Mouse (Mus musculus) thymus, adult 2 months (tissue): ENCODE measurements at regions not wholly inside any gene's neighbourhood (a gene's known extent, or its start where the extent isn't known, plus 50 kb on each side); places are given as distances from the start of the nearest gene placed in this dataset.

Source experiments
- CTCF ChIP-seq: fragments of 200-500 bp; IDR thresholded peaks from 2 replicates; pipeline ENCODE4 v1.5.1; 2012; ENCODE audit warnings: mild to moderate bottlenecking, control low read depth, low read length, moderate library complexity, borderline replicate concordance; ENCODE audit not compliant: control insufficient read depth, poor library complexity, insufficient read depth; ENCODE audit errors: extremely low read depth
- POLR2A ChIP-seq: fragments of 200-500 bp; IDR thresholded peaks from 2 replicates; pipeline ENCODE4 v1.6.1; 2012; ENCODE audit warnings: mild to moderate bottlenecking, low read length, control low read depth, moderate library complexity; ENCODE audit not compliant: control insufficient read depth, poor library complexity, insufficient read depth; ENCODE audit errors: extremely low read depth

GRCm38 (mm10) chr8:78890571-78890970, 69.6 kb upstream of the Lsm6 start:
- TF ChIP-seq POLR2A = no peak
- TF ChIP-seq CTCF = no peak
